Mouse (Mus musculus): Measurements from ENCODE around the gene Muc5ac.

Muc5ac gene

GRCm38 (mm10) chr7:141836423-141836822 is 47.7 kb downstream of the Muc5ac start:
- no peak for DNase-seq (ENCODE audit: low spot score)

- DNase-seq (ENCODE audit: low spot score), result no peak
Observed at GRCm38 (mm10) chr7:141838779-141839178, 50.0 kb downstream of the Muc5ac start, which contains the start of gene Muc5b. TSS of gene Muc5b (plus strand) at chr7:141839070.

- no peak for DNase-seq (ENCODE audit: low spot score)
Observed at GRCm38 (mm10) chr7:141840354-141840753, 51.6 kb downstream of the Muc5ac start.

- no peak for DNase-seq (ENCODE audit: low spot score)
Observed at GRCm38 (mm10) chr7:141861046-141861445, 72.3 kb downstream of the Muc5ac start.
